Mouse (Mus musculus): ENCODE results near the gene Eva1c.

- no peak for TF ChIP-seq POLR2A (IDR thresholded peaks at IDR 0.05; ENCODE audit: borderline replicate concordance, control insufficient read depth, low read depth, low read length)
- TF ChIP-seq CTCF (IDR thresholded peaks at IDR 0.05; ENCODE audit: control insufficient read depth, insufficient read depth, low read length) = no peak
Measured at GRCm38 (mm10) chr16:90892081-90892480, 65.6 kb downstream of the Eva1c start.
